Mouse (Mus musculus): ENCODE measurements around the gene Mink1. TPM values are rescaled to one million over a fixed set of nuclear protein-coding genes. Genes with fewer than 3 reads are reported as not detected.

The Mink1 gene
- polyA plus RNA-seq, 1 experiment from 2014 or later: 63.2 TPM

- H3K27me3 ChIP-seq: no peaks in the 10 kb centered on the region
- TF ChIP-seq CTCF (IDR thresholded peaks at IDR 0.05): no peak
- ATAC-seq: peak; percentile 18
- ChIA-PET POLR2A (interaction anchor here (0.6 to 6.4 kb wide), 3 partner anchors 9 to 734 kb away, joined by 3 to 52 read pairs (median 5); partner anchors contain the start of genes Eif5a, Rnf167, Slc25a11 and Spag7), CTCF (interaction anchor here (1.0 to 2.0 kb wide), 2 partner anchors 10 to 12 kb away, joined by 3 to 7 read pairs; no protein-coding TSS in a partner anchor)
- in situ Hi-C loops (cut with MboI; ENCODE audit: low pct_unique_long_range_greater_than_20kb): no loop called here
- DNase-seq (ENCODE audit: low read depth, low spot score): no peak
Observed at GRCm38 (mm10) chr11:70655571-70656455, 93.1 kb downstream of the Mink1 start.

- ATAC-seq (no peak), DNase-seq (ENCODE audit: low read depth, low spot score) (no peak)
- ChIA-PET CTCF (interaction anchor here (1.0 to 2.0 kb wide), 2 partner anchors 9 to 12 kb away, joined by 3 to 7 read pairs; no protein-coding TSS in a partner anchor), POLR2A (interaction anchor here (1.8 to 6.4 kb wide), 2 partner anchors 9 to 11 kb away, joined by 3 to 52 read pairs; partner anchors contain the start of genes Rnf167, Slc25a11 and Spag7)
- TF ChIP-seq CTCF (IDR thresholded peaks at IDR 0.05): no peak
- in situ Hi-C loops (cut with MboI; ENCODE audit: low pct_unique_long_range_greater_than_20kb): no loop called here
- no peaks in the 10 kb centered on the region for H3K27me3 ChIP-seq
Observed at GRCm38 (mm10) chr11:70656456-70656927, 93.8 kb downstream of the Mink1 start.

GRCm38 (mm10) chr11:70656964-70657363 is 94.3 kb downstream of the Mink1 start, which contains the start of gene Eno3:
Gene Eno3, plus strand, starts transcription at chr11:70657202.
- POLR2A ChIA-PET: interaction anchor here (6.4 kb wide), 1 partner anchor 11 kb away, joined by 52 read pairs; the partner anchor contains the start of gene Spag7
- no peak for TF ChIP-seq CTCF (IDR thresholded peaks at IDR 0.05)
- in situ Hi-C loops (cut with MboI; ENCODE audit: low pct_unique_long_range_greater_than_20kb): no loop called here
- DNase-seq (ENCODE audit: low read depth, low spot score) (no peak), ATAC-seq (no peak)
- no peaks in the 10 kb centered on the region for H3K27me3 ChIP-seq
- CTCF ChIA-PET: interaction anchor here (1.0 to 2.0 kb wide), 2 partner anchors 9 to 11 kb away, joined by 3 to 7 read pairs; no protein-coding TSS in a partner anchor

- H3K27me3 ChIP-seq: no peaks in the 10 kb centered on the region
- in situ Hi-C loops (cut with MboI; ENCODE audit: low pct_unique_long_range_greater_than_20kb): no loop called here
- no peak for ATAC-seq
- POLR2A ChIA-PET: interaction anchor here (6.4 kb wide), 1 partner anchor 10 kb away, joined by 52 read pairs; the partner anchor contains the start of gene Spag7
- CTCF ChIA-PET: interaction anchor here (2.0 kb wide), 1 partner anchor 8 kb away, joined by 7 read pairs; no protein-coding TSS in a partner anchor
- no peak for TF ChIP-seq CTCF (IDR thresholded peaks at IDR 0.05)
- no peak for DNase-seq (ENCODE audit: low read depth, low spot score)
Observed at GRCm38 (mm10) chr11:70657573-70657972, 94.9 kb downstream of the Mink1 start.

- no peaks in the 10 kb centered on the region for H3K27me3 ChIP-seq
- ChIA-PET CTCF (no interaction called here), POLR2A (interaction anchor here (6.4 kb wide), 1 partner anchor 10 kb away, joined by 52 read pairs; the partner anchor contains the start of gene Spag7)
- no peak for TF ChIP-seq CTCF (IDR thresholded peaks at IDR 0.05)
- DNase-seq (ENCODE audit: low read depth, low spot score) (no peak), ATAC-seq (no peak)
- in situ Hi-C loops (cut with MboI; ENCODE audit: low pct_unique_long_range_greater_than_20kb): no loop called here
Observed at GRCm38 (mm10) chr11:70657991-70658390, 95.3 kb downstream of the Mink1 start.

- in situ Hi-C loops (cut with MboI; ENCODE audit: low pct_unique_long_range_greater_than_20kb): no loop called here
- no peak for TF ChIP-seq CTCF (IDR thresholded peaks at IDR 0.05)
- no peaks in the 10 kb centered on the region for H3K27me3 ChIP-seq
- ATAC-seq (no peak), DNase-seq (ENCODE audit: low read depth, low spot score) (no peak)
- CTCF ChIA-PET: no interaction called here
- POLR2A ChIA-PET: interaction anchor here (6.4 kb wide), 1 partner anchor 9 kb away, joined by 52 read pairs; the partner anchor contains the start of gene Spag7
Observed at GRCm38 (mm10) chr11:70658521-70658920, 95.8 kb downstream of the Mink1 start.

GRCm38 (mm10) chr11:70658942-70659341 is 96.3 kb downstream of the Mink1 start:
- ATAC-seq (no peak), DNase-seq (ENCODE audit: low read depth, low spot score) (no peak)
- H3K27me3 ChIP-seq: no peaks in the 10 kb centered on the region
- in situ Hi-C loops (cut with MboI; ENCODE audit: low pct_unique_long_range_greater_than_20kb): no loop called here
- no peak for TF ChIP-seq CTCF (IDR thresholded peaks at IDR 0.05)
- ChIA-PET POLR2A (interaction anchor here (6.4 kb wide), 1 partner anchor 9 kb away, joined by 52 read pairs; the partner anchor contains the start of gene Spag7), CTCF (interaction anchor here (1.5 kb wide), 1 partner anchor 9 kb away, joined by 4 read pairs; no protein-coding TSS in a partner anchor)

- no peak for DNase-seq (ENCODE audit: low read depth, low spot score)
- in situ Hi-C loops (cut with MboI; ENCODE audit: low pct_unique_long_range_greater_than_20kb): no loop called here
- no peaks in the 10 kb centered on the region for H3K27me3 ChIP-seq
- no peak for TF ChIP-seq CTCF (IDR thresholded peaks at IDR 0.05)
- CTCF ChIA-PET: no interaction called here
- POLR2A ChIA-PET: no interaction called here
- ATAC-seq: no peak
Observed at GRCm38 (mm10) chr11:70660571-70660970, 97.9 kb downstream of the Mink1 start.

GRCm38 (mm10) chr11:70663101-70663500 is 100.4 kb downstream of the Mink1 start:
- no peak for TF ChIP-seq CTCF (IDR thresholded peaks at IDR 0.05)
- H3K27me3 ChIP-seq: no peaks in the 10 kb centered on the region
- CTCF ChIA-PET: interaction anchor here (1.0 kb wide), 1 partner anchor 14 kb away, joined by 3 read pairs; no protein-coding TSS in a partner anchor
- in situ Hi-C loops (cut with MboI; ENCODE audit: low pct_unique_long_range_greater_than_20kb): no loop called here
- DNase-seq (ENCODE audit: low read depth, low spot score) (no peak), ATAC-seq (no peak)
- POLR2A ChIA-PET: interaction anchor here (0.6 kb wide), 1 partner anchor 26 kb away, joined by 6 read pairs; no protein-coding TSS in a partner anchor

GRCm38 (mm10) chr11:70663957-70664356 is 101.3 kb downstream of the Mink1 start:
- H3K27me3 ChIP-seq: no peaks in the 10 kb centered on the region
- ChIA-PET POLR2A (no interaction called here), CTCF (no interaction called here)
- TF ChIP-seq CTCF (IDR thresholded peaks at IDR 0.05): no peak
- ATAC-seq: no peak
- DNase-seq (ENCODE audit: low read depth, low spot score): no peak
- in situ Hi-C loops (cut with MboI; ENCODE audit: low pct_unique_long_range_greater_than_20kb): no loop called here

Other genes starting within 250 kb of the Mink1 start
- gene Alox12e, start 240.3 kb upstream of the Mink1 start, polyA plus RNA-seq (2021): not detected
- not detected for gene Alox15, start 210.8 kb upstream of the Mink1 start, polyA plus RNA-seq (2021)
- 31.0 TPM for gene Pelp1, start 152.8 kb upstream of the Mink1 start, polyA plus RNA-seq (2021)
- 22.5 TPM for gene Arrb2, start 130.2 kb upstream of the Mink1 start, polyA plus RNA-seq (2021)
- 41.3 TPM for gene Med11, start 111.0 kb upstream of the Mink1 start, polyA plus RNA-seq (2021)
- gene Zmynd15, start 103.4 kb upstream of the Mink1 start, polyA plus RNA-seq (2021): 3.5 TPM
- gene Cxcl16, start 102.9 kb upstream of the Mink1 start, polyA plus RNA-seq (2021): 32.7 TPM
- 0.41 TPM for gene Tm4sf5, start 57.6 kb upstream of the Mink1 start, polyA plus RNA-seq (2021)
- not detected for gene Vmo1, start 48.3 kb upstream of the Mink1 start, polyA plus RNA-seq (2021)
- not detected for gene Gltpd2, start 43.7 kb upstream of the Mink1 start, polyA plus RNA-seq (2021)
- 323 TPM for gene Psmb6, start 37.5 kb upstream of the Mink1 start, polyA plus RNA-seq (2021)
- gene Gm40193, start 29.9 kb upstream of the Mink1 start, polyA plus RNA-seq (2021): not detected
- gene Pld2, start 22.8 kb upstream of the Mink1 start, polyA plus RNA-seq (2021): 13.8 TPM
- gene 4930544D05Rik, start 53.0 kb downstream of the Mink1 start, polyA plus RNA-seq (2021): not detected
- not detected for gene Chrne, start 56.3 kb downstream of the Mink1 start, polyA plus RNA-seq (2021)
- 0.39 TPM for gene Gp1ba, start 76.2 kb downstream of the Mink1 start, polyA plus RNA-seq (2021)
- 37.0 TPM for gene Rnf167, start 84.4 kb downstream of the Mink1 start, polyA plus RNA-seq (2021)
- 152 TPM for gene Slc25a11, start 84.6 kb downstream of the Mink1 start, polyA plus RNA-seq (2021)
- 1,032 TPM for gene Pfn1, start 91.8 kb downstream of the Mink1 start, polyA plus RNA-seq (2021)
- 16.2 TPM for gene Eno3, start 94.3 kb downstream of the Mink1 start, polyA plus RNA-seq (2021)
- gene Spag7, start 106.5 kb downstream of the Mink1 start, polyA plus RNA-seq (2021): 155 TPM
- gene Camta2, start 125.2 kb downstream of the Mink1 start, polyA plus RNA-seq (2021): 22.2 TPM
- gene Inca1, start 137.3 kb downstream of the Mink1 start, polyA plus RNA-seq (2021): 2.5 TPM
- 126 TPM for gene Kif1c, start 137.7 kb downstream of the Mink1 start, polyA plus RNA-seq (2021)
- gene Zfp3, start 201.3 kb downstream of the Mink1 start, polyA plus RNA-seq (2021): 7.9 TPM
- gene Scimp, start 249.7 kb downstream of the Mink1 start, polyA plus RNA-seq (2021): 0.05 TPM

All from Patski (cell line).